Mouse (Mus musculus): ENCODE data around the gene Dag1.

DNA sequence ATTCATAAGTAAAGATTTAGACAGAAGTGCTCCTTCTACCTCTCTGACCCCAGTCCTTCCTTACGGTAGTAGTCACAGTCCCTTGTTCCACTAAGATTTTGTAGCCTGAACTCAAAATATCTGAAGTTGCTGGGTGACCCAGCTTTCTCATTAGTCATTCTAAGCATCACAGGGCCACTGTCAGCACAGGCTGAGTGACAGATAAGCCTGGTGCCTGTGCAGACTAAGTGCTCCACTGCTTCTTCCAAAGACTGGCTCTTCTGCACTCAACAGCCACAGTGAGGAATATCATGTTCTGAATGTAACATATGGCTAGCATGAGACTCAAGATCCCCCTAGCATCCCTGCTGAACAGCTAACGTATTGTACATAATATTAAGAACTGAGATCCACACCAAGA, 29.1 kb downstream of the Dag1 start:
- no peak for TF ChIP-seq POLR2A (IDR thresholded peaks at IDR 0.05; ENCODE audit: borderline replicate concordance, extremely low read depth, insufficient read depth, insufficient read length, poor library complexity, severe bottlenecking)
- TF ChIP-seq CTCF (IDR thresholded peaks at IDR 0.05; ENCODE audit: borderline replicate concordance, extremely low read depth, insufficient read depth, insufficient read length), result no peak

Measured in brain, embryonic 14.5 days (tissue).